Mouse (Mus musculus) E14TG2a.4 (cell line): ENCODE results near the gene Zfp292.

Experiments used
- CTCF ChIP-seq: conservative IDR thresholded peaks from 2 replicates; pipeline ENCODE4 v1.5.1; 2014; ENCODE audit warnings: low read length
- NANOG ChIP-seq: IDR thresholded peaks from 2 replicates; pipeline ENCODE4 v1.6.1; 2014; ENCODE audit warnings: borderline replicate concordance, low read length, mixed read lengths
- POU5F1 ChIP-seq: IDR thresholded peaks from 2 replicates; pipeline ENCODE4 v1.6.1; 2014; ENCODE audit warnings: low read length, borderline replicate concordance

- TF ChIP-seq CTCF (no peak), NANOG (no peak; the same call in 1 of the 2 replicates), POU5F1 (no peak)
Observed at GRCm38 (mm10) chr4:34911401-34911800, 28.6 kb upstream of the Zfp292 start.
